Mouse (Mus musculus): ENCODE measurements at regions not wholly inside any gene's neighbourhood (a gene's known extent, or its start where the extent isn't known, plus 50 kb on each side); places are given as distances from the start of the nearest gene placed in this dataset.

DNA sequence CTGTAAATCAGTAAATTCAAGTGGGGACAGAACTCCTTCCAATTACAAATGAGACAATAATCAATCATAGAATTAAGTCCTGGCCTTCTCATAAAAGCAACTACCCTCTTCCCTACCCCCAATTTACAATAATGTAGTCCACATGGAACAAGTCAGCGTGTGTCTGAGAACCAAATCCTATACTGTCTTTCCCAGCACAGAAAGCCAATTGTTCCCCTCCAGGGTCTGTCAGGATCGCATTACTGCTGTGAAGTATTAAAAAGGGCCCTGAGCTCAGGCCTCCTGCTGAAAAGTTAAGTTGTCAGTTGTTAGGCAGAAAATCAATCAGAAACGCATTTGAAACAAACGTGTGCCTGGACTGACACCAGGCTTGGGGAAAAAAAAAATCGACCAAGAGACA, 205.6 kb downstream of the Parm1 start:
- TF ChIP-seq CTCF (IDR thresholded peaks at IDR 0.05; ENCODE audit: low read depth): no peak
- peaks cover 5% of the 10 kb centered on the region; the same call in 1 of the 2 replicates for H3K4me1 ChIP-seq (replicated peaks; ENCODE audit: insufficient read depth, low read length)
- ATAC-seq (replicated peaks; ENCODE audit: low FRiP score, low read depth) (no peak), DNase-seq (ENCODE audit: low spot score) (no peak)
- no peak overlapping the region for H3K4me3 ChIP-seq (replicated peaks; ENCODE audit: low read depth, low read length)
- H3K9ac ChIP-seq (ENCODE audit: low read depth, low read length): no peak overlapping the region
- no peaks in the 10 kb centered on the region for H3K27me3 ChIP-seq (ENCODE audit: insufficient read depth, low read length)
- H3K9me3 ChIP-seq (replicated peaks; ENCODE audit: low read length): no peaks in the 10 kb centered on the region
- H3K36me3 ChIP-seq (ENCODE audit: insufficient read depth, low read length): no peaks in the 10 kb centered on the region
- WGBS: 45% methylated on average over 5 of the region's 5 CpGs
- no peak overlapping the region for H3K4me2 ChIP-seq (ENCODE audit: low read length)
- H3K27ac ChIP-seq: no peak overlapping the region

GRCm38 (mm10) chr5:91722403-91722802, 205.0 kb downstream of the Parm1 start:
- no peak for ATAC-seq (replicated peaks; ENCODE audit: low FRiP score, low read depth)
- WGBS: 86% methylated on average over 5 of the region's 5 CpGs
- no peak for TF ChIP-seq CTCF (IDR thresholded peaks at IDR 0.05; ENCODE audit: low read depth)
- H3K4me2 ChIP-seq (ENCODE audit: low read length): no peak overlapping the region
- no peaks in the 10 kb centered on the region for H3K27me3 ChIP-seq (ENCODE audit: insufficient read depth, low read length)
- H3K9me3 ChIP-seq (replicated peaks; ENCODE audit: low read length): no peaks in the 10 kb centered on the region
- no peak overlapping the region for H3K27ac ChIP-seq
- DNase-seq (ENCODE audit: low spot score): no peak
- no peaks in the 10 kb centered on the region for H3K36me3 ChIP-seq (ENCODE audit: insufficient read depth, low read length)
- H3K4me1 ChIP-seq (replicated peaks; ENCODE audit: insufficient read depth, low read length): peaks cover 1% of the 10 kb centered on the region; the same call in 1 of the 2 replicates
- H3K4me3 ChIP-seq (replicated peaks; ENCODE audit: low read depth, low read length): no peak overlapping the region
- no peak overlapping the region for H3K9ac ChIP-seq (ENCODE audit: low read depth, low read length)

DNA sequence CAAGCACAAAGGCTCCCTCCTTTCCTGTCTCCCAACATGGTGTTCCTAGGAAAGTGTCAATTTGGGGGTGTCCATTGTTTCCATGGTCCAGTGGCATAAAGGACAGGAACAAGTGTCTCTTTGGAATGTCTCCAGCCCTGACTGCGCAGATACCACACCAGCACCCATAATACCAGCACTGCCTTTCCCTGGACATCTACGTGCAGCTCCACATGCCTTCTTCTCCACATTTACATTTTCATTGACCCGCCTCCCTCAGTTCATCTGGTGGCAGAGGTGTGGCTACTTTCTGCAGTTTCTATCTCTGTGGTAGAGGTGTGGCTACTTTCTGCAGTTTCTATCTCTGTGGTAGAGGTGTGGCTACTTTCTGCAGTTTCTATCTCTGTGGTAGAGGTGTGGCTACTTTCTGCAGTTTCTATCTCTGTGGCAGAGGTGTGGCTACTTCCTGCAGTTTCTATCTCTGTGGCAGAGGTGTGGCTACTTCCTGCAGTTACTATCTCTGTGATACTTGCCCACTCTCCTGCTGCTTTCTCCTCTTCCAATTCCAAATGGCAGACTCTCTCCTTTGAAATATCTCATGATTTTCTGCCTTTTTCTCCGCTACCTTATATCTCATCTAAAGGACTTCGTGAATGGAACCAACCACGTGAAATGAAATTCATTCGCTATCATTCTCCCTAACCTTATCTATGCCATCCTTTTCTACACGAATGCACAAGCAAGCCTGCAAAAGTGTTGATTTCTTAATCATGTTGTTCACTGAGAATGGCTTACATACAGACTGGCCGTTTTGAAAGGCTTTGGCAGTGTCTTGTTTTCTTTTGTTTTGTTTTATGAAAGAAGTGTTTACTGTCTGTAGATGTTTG, 204.0 kb downstream of the Parm1 start:
- Histone ChIP-seq H3K4me1 (replicated peaks; ENCODE audit: insufficient read depth, low read length) (no peaks in the 10 kb centered on the region), H3K27ac (no peak overlapping the region), H3K9me3 (replicated peaks; ENCODE audit: low read length) (no peaks in the 10 kb centered on the region), H3K4me3 (replicated peaks; ENCODE audit: low read depth, low read length) (no peak overlapping the region), H3K27me3 (ENCODE audit: insufficient read depth, low read length) (no peaks in the 10 kb centered on the region), H3K4me2 (ENCODE audit: low read length) (no peak overlapping the region), H3K9ac (ENCODE audit: low read depth, low read length) (no peak overlapping the region), H3K36me3 (ENCODE audit: insufficient read depth, low read length) (no peaks in the 10 kb centered on the region)
- DNase-seq (ENCODE audit: low spot score) (no peak), ATAC-seq (replicated peaks; ENCODE audit: low FRiP score, low read depth) (no peak)
- 91% methylated on average over 9 of the region's 9 CpGs for WGBS
- no peak for TF ChIP-seq CTCF (IDR thresholded peaks at IDR 0.05; ENCODE audit: low read depth)

- 41% methylated on average over 8 of the region's 8 CpGs for WGBS
- no peaks in the 10 kb centered on the region for H3K9me3 ChIP-seq (replicated peaks; ENCODE audit: low read length)
- no peak for TF ChIP-seq CTCF (IDR thresholded peaks at IDR 0.05; ENCODE audit: low read depth)
- H3K9ac ChIP-seq (ENCODE audit: low read depth, low read length): no peak overlapping the region
- DNase-seq (ENCODE audit: low spot score) (peak; percentile 53), ATAC-seq (replicated peaks; ENCODE audit: low FRiP score, low read depth) (no peak)
- no peaks in the 10 kb centered on the region for H3K4me1 ChIP-seq (replicated peaks; ENCODE audit: insufficient read depth, low read length)
- no peak overlapping the region for H3K27ac ChIP-seq
- H3K4me3 ChIP-seq (replicated peaks; ENCODE audit: low read depth, low read length): no peak overlapping the region
- no peaks in the 10 kb centered on the region for H3K27me3 ChIP-seq (ENCODE audit: insufficient read depth, low read length)
- H3K36me3 ChIP-seq (ENCODE audit: insufficient read depth, low read length): no peaks in the 10 kb centered on the region
- H3K4me2 ChIP-seq (ENCODE audit: low read length): no peak overlapping the region
These were observed 195.6 kb downstream of the Parm1 start for GRCm38 (mm10) chr5:91713020-91713419.

DNA sequence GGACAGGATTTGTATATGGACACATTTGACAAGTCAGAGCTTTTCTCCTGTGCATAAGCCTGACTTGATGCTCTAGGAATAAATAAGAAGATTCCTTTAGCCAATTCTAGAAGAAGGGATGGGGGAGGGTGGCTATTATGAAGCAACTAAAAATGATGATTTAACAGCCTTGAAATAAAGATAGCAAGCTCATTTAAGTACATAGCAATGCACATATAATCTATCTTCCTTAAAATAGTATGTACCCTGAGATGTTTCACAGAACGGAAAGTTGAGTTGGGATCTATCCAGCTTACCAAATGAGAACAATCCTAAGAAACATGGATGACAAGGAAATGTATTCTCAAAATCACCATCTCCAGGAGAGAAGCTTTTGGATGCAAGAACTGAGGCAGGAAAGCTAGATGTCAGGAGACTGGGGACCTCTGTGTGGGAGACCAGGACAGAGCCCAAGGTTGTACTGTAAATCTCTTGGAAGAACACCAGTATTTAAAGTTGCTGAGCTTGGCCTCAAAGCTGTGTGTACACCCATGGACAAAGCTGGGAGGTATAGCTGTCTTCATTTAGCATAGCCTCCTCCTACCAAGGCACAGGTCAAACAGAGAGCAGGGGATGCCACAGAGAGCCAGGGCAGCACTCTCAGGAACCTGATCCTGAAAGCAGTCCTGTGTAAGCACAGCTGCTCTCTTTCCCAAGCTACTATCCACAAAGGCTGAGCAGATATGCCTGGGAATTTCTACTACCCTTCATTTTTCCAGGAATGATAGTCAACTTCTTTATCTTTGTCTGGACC, 192.3 kb downstream of the Parm1 start:
- Histone ChIP-seq H3K9ac (ENCODE audit: low read depth, low read length) (no peak overlapping the region), H3K36me3 (ENCODE audit: insufficient read depth, low read length) (no peaks in the 10 kb centered on the region), H3K27me3 (ENCODE audit: insufficient read depth, low read length) (no peaks in the 10 kb centered on the region), H3K4me3 (replicated peaks; ENCODE audit: low read depth, low read length) (no peak overlapping the region), H3K4me1 (replicated peaks; ENCODE audit: insufficient read depth, low read length) (no peaks in the 10 kb centered on the region), H3K9me3 (replicated peaks; ENCODE audit: low read length) (no peaks in the 10 kb centered on the region), H3K4me2 (ENCODE audit: low read length) (no peak overlapping the region), H3K27ac (no peak overlapping the region)
- TF ChIP-seq CTCF (IDR thresholded peaks at IDR 0.05; ENCODE audit: low read depth): no peak
- 59% methylated on average over 1 of the region's 1 CpGs for WGBS
- DNase-seq (ENCODE audit: low spot score) (peak; percentile 44), ATAC-seq (replicated peaks; ENCODE audit: low FRiP score, low read depth) (no peak)

DNA sequence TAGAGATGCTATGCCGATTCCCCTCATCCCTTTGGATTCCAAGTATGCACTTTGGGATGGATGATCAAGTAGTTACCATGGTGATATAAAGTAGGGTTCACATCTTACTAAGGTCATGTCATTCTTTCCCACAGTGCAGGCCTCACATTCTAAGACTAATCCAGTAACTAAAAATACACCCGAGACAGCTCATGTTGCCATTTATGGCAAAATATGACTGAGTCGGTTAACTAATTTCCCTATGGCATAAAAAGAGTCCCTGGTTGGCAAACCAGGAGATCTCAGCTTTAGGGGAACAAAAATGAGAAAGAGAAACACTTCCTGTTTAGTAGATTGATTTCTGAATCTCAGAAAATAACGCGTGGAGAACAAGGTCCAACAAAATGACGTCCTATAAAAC, 190.7 kb downstream of the Parm1 start:
- Histone ChIP-seq H3K9me3 (replicated peaks; ENCODE audit: low read length) (no peaks in the 10 kb centered on the region), H3K4me2 (ENCODE audit: low read length) (no peak overlapping the region), H3K27me3 (ENCODE audit: insufficient read depth, low read length) (no peaks in the 10 kb centered on the region), H3K9ac (ENCODE audit: low read depth, low read length) (no peak overlapping the region), H3K4me1 (replicated peaks; ENCODE audit: insufficient read depth, low read length) (no peaks in the 10 kb centered on the region), H3K4me3 (replicated peaks; ENCODE audit: low read depth, low read length) (no peak overlapping the region), H3K27ac (no peak overlapping the region), H3K36me3 (ENCODE audit: insufficient read depth, low read length) (no peaks in the 10 kb centered on the region)
- TF ChIP-seq CTCF (IDR thresholded peaks at IDR 0.05; ENCODE audit: low read depth): no peak
- 86% methylated on average over 6 of the region's 6 CpGs for WGBS
- no peak for DNase-seq (ENCODE audit: low spot score)
- no peak for ATAC-seq (replicated peaks; ENCODE audit: low FRiP score, low read depth)

Data from kidney, postnatal 0 days (tissue).